Mouse (Mus musculus) thymus, adult 2 months (tissue): ENCODE measurements at regions not wholly inside any gene's neighbourhood (a gene's known extent, or its start where the extent isn't known, plus 50 kb on each side); places are given as distances from the start of the nearest gene placed in this dataset.

ENCODE experiments used
- CTCF ChIP-seq: fragments of 200-500 bp; IDR thresholded peaks from 2 replicates; pipeline ENCODE4 v1.5.1; 2012; ENCODE audit warnings: mild to moderate bottlenecking, control low read depth, low read length, moderate library complexity, borderline replicate concordance; ENCODE audit not compliant: control insufficient read depth, poor library complexity, insufficient read depth; ENCODE audit errors: extremely low read depth
- POLR2A ChIP-seq: fragments of 200-500 bp; IDR thresholded peaks from 2 replicates; pipeline ENCODE4 v1.6.1; 2012; ENCODE audit warnings: mild to moderate bottlenecking, low read length, control low read depth, moderate library complexity; ENCODE audit not compliant: control insufficient read depth, poor library complexity, insufficient read depth; ENCODE audit errors: extremely low read depth

DNA sequence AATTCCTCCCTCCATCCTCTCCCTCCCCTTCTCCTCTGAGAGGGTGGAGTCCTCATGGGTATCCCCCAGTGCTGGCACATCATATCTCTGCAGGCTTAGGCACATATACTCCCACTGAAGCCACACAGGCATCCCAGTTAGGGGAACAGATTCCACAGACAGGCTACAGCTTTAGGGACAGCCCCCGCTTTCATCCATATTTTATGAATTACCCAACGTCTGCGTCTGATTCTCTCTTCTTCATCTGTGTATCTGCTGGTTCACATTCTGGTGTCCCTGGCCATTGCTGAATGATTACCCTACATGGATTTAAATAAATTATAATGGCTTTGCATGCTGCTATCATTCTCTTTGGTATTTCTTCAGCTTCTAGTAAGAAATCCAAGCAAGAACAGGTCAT lies 632.4 kb downstream of the Tmem114 start:
- TF ChIP-seq CTCF (no peak), POLR2A (no peak)
